Mouse (Mus musculus) kidney, adult 11 months (tissue): Measurements from ENCODE around the gene Ggct.

ENCODE experiments used
- DNase-seq: peaks from one replicate; pipeline ENCODE4 v3.0.0; 2022

Gene Ggct

DNA sequence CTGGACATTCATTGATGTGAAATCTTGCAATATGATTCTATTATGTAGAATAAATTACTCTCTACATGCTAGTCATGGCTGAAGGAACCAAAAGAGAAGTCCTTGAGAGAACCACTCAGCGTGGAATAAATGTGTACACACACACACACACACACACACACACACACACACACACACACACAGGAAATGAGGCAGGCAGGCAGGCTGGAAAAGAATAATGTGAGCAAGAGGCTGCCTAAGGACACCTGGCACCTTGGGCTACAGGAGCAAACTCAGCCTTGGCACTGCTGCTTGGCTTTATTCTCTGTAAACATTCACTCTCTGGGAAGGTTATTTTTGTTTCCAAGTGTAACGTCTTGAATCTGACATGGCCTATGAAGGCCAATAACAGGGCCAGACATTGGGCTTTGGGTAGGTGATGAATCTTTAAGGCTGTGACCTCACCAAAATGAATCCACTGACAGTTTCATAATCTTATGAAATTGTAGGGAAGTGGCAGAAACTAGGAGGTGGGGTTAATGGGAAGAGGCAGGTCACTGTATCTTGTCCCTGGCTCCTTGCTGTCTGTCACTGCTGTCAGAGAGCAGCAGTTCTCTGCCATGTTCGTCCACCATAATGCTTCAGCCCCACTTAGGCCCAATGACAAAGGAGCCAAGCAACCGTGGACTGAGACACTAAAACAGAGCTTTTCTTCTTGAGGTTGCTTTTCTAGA, 46.4 kb downstream of the Ggct start:
- DNase-seq: no peak

- DNase-seq: no peak
These were observed 48.2 kb downstream of the Ggct start for GRCm38 (mm10) chr6:54944551-54944950.

GRCm38 (mm10) chr6:54943753-54944152, 49.0 kb downstream of the Ggct start:
- no peak for DNase-seq

DNA sequence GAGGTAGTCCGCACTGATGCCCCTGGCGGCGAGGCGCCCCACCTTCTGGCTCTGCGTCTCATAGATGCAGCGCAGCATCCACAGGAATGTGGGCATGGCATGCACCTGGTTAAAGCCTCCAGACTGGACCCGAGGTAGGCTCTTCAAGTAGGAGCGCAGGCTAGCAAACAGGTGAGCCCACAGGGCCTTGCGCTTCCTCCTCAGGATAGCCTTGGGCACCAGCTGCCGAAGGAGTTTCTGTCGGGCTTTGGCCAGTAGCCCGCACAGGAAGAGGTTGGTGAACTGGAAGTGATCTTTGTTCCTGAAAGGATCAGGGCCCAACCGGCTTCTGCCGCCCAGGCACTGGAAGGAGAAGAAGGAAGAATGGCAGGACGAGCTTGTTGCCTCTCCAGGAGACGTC, 49.5 kb downstream of the Ggct start:
- DNase-seq: no peak

GRCm38 (mm10) chr6:54941149-54941548, 51.6 kb downstream of the Ggct start:
- DNase-seq: no peak

GRCm38 (mm10) chr6:54940126-54940525, 52.6 kb downstream of the Ggct start:
- no peak for DNase-seq

GRCm38 (mm10) chr6:54939631-54940030, 53.1 kb downstream of the Ggct start:
- peak; percentile 61 for DNase-seq

DNA sequence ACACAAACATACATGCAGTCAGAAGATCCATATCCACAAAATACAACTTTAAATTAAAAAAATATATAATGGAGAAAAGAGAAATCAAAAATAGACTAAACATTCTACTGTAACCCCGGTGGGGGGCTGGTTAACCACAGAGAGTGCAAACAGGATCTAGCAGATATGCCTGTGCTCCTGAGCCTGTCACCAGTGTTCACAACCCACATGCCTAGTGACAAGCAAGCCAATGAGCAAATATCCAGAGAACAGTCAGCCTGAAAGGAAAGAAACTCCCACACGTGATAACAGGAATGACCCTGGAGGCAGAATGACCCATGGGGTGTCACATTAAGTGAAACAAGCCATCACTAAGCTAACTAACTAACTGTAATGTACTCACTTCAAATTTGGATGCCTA, 56.3 kb downstream of the Ggct start:
- DNase-seq: no peak

DNA sequence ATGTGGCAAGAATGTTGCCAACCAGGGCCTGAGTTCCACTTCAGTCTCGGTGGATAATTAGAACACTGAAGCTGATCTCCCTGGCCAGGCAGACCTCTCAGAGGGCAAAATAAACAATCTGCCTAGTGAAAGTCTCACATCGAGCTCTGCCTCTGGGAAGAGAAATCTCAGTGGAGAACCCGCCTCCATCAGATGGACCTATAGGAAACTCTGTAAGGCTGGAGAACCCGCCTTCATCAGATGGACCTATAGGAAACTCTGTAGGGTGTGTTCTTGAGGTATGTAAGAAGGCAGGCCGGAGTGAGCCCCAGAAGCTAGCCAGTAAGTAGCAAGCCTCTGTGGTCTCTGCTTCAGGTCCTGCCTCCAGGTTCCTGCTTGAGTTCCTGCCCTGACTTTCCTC, 57.8 kb downstream of the Ggct start:
- DNase-seq: no peak

- DNase-seq: no peak
These were observed 58.4 kb downstream of the Ggct start for GRCm38 (mm10) chr6:54934313-54934712.

GRCm38 (mm10) chr6:54933866-54934265, 58.9 kb downstream of the Ggct start:
- DNase-seq: no peak

- DNase-seq: no peak
These were observed 59.5 kb downstream of the Ggct start for GRCm38 (mm10) chr6:54933216-54933615.
